Mouse (Mus musculus) liver, embryonic 15.5 days (tissue): ENCODE measurements around the gene Tbc1d1. TPM values are rescaled to one million over a fixed set of nuclear protein-coding genes. Genes with fewer than 3 reads are reported as not detected.

Experiments used
- ATAC-seq: fragments of 200-750 bp; cut with Nextera tagmentation; 2 replicates; pipeline ENCODE4 v1.8.0; 2017; ENCODE audit warnings: moderate number of reproducible peaks, mild to moderate bottlenecking, moderate library complexity; ENCODE audit not compliant: insufficient read depth
- H3K27ac ChIP-seq: fragments of 300-500 bp; sonication (generic); replicated peaks from 2 replicates; pipeline ENCODE4 v1.5.1; 2015; ENCODE audit warnings: mild to moderate bottlenecking, inconsistent platforms
- H3K27me3 ChIP-seq: fragments of 300-500 bp; sonication (generic); 2 replicates; pipeline ENCODE4 v1.6.1; 2015; ENCODE audit warnings: mild to moderate bottlenecking, inconsistent platforms
- H3K36me3 ChIP-seq: fragments of 300-500 bp; sonication (generic); replicated peaks from 2 replicates; pipeline ENCODE4 v1.6.1; 2015; ENCODE audit warnings: moderate library complexity, mild to moderate bottlenecking, inconsistent platforms
- H3K4me1 ChIP-seq: fragments of 300-500 bp; sonication (generic); replicated peaks from 2 replicates; pipeline ENCODE4 v1.6.1; 2015; ENCODE audit warnings: inconsistent platforms
- H3K4me2 ChIP-seq: fragments of 300-500 bp; sonication (generic); 2 replicates; pipeline ENCODE4 v1.6.1; 2015; ENCODE audit warnings: moderate library complexity, mild to moderate bottlenecking, inconsistent platforms
- H3K4me3 ChIP-seq: fragments of 300-500 bp; sonication (generic); replicated peaks from 2 replicates; pipeline ENCODE4 v1.5.1; 2015; ENCODE audit warnings: mild to moderate bottlenecking, inconsistent platforms
- H3K9ac ChIP-seq: fragments of 300-500 bp; sonication (generic); 2 replicates; pipeline ENCODE4 v1.6.1; 2015; ENCODE audit warnings: moderate library complexity, mild to moderate bottlenecking, inconsistent platforms
- H3K9me3 ChIP-seq: fragments of 300-500 bp; sonication (generic); replicated peaks from 2 replicates; pipeline ENCODE4 v1.6.1; 2016; ENCODE audit warnings: inconsistent platforms
- WGBS: fragments of 180-500 bp; shearing (Covaris S2); methylation state at CpG from one replicate; pipeline ENCODE4 v1.1.7; 2015; ENCODE audit warnings: mixed read lengths; ENCODE audit not compliant: insufficient replicate concordance; 5-methylcytosine and 5-hydroxymethylcytosine counted together
- polyA plus RNA-seq: library from polyadenylated mRNA; unstranded; fragments of >200 nt; fragmentation: Nextera tagmentation; extraction: Ambion mirVana; gene quantifications from 2 replicates; pipeline ENCODE4 v1.2.1, GENCODE M21; 2015

Tbc1d1 gene
- polyA plus RNA-seq, 1 experiment from 2014 or later: 5.7 TPM

DNA sequence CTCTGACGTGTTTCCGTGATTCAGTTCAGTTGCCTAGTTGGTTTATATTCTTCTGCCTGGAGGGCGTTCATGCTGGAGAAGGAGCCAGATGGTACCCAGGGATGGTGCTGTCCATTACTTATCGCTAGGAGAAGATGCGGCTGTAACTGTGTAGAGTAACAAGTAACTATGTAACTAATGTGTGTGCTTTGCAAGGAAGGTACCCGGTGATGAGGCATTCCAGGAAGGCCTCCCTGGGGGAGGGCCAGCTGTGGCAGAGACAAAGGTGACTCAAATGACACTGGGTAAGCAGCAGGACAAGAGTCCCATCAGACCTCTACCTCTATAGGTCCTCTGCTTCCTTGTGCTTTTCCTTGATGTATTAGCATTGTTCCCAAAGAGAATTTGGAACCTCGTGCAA, 29.2 kb downstream of the Tbc1d1 start:
- H3K27me3 ChIP-seq: no peaks in the 10 kb centered on the region
- no peak overlapping the region for H3K27ac ChIP-seq
- no peak for ATAC-seq
- WGBS: 66% methylated on average over 7 of the region's 7 CpGs
- no peak overlapping the region for H3K9ac ChIP-seq
- H3K4me1 ChIP-seq: no peaks in the 10 kb centered on the region
- no peaks in the 10 kb centered on the region for H3K36me3 ChIP-seq
- no peak overlapping the region for H3K4me2 ChIP-seq
- H3K4me3 ChIP-seq: no peak overlapping the region
- H3K9me3 ChIP-seq: no peaks in the 10 kb centered on the region

DNA sequence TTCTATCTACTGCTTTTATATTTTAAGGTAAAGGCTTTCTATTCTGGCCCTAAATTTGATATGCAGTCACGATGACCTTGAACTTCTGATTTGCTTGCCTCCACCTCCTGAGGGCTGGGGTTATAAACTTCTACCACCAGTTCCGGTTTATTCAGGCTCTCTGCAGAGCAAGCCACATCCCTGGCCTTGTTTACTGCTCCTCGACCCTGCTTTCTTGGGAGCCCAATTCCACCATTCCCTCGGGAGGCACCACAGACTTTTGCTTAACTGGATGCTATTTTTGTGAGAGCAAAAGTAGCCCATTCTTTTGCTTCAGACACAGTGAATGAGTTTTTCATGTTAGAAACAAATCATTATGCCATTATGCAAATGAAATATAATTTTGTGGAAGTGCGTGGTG, 30.5 kb downstream of the Tbc1d1 start:
- Histone ChIP-seq H3K27me3 (no peaks in the 10 kb centered on the region), H3K27ac (no peak overlapping the region), H3K4me2 (no peak overlapping the region), H3K9me3 (no peaks in the 10 kb centered on the region), H3K9ac (no peak overlapping the region), H3K36me3 (peaks cover 8% of the 10 kb centered on the region; the same call in 1 of the 2 replicates), H3K4me1 (no peaks in the 10 kb centered on the region), H3K4me3 (no peak overlapping the region)
- 62% methylated on average over 5 of the region's 5 CpGs for WGBS
- ATAC-seq: no peak

DNA sequence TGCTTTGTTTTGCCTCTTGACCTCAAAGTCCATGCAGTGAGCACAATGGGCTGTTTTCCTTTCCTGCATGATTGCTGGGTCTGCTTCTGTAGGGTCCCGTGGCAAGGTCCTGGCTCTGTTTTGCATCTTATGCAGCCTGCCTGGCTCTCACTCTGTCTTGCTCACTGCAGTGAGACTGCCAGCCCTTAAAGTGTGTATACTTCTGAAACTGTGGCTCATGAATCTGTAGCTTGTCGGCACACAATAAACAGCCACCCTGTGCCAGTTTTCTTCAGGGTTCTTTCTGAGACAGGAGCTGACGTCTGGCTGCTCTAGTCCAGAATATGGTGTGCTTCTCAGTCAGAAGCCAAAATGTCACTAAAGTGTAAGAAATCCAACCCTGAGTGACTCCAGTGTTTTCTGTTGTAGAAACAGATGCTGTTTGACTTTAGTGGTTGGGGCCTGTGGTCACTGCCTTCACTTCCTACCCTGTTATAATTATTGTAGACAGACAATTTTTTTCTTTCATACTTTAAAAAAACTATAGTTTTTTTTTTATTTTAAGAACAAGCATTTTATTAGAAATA, 32.1 kb downstream of the Tbc1d1 start:
- Histone ChIP-seq H3K4me3 (no peak overlapping the region), H3K9ac (no peak overlapping the region), H3K9me3 (no peaks in the 10 kb centered on the region), H3K36me3 (peaks cover 8% of the 10 kb centered on the region; the same call in 1 of the 2 replicates), H3K27me3 (no peaks in the 10 kb centered on the region), H3K4me2 (no peak overlapping the region), H3K4me1 (no peaks in the 10 kb centered on the region), H3K27ac (no peak overlapping the region)
- no peak for ATAC-seq
- WGBS: 51% methylated on average over 3 of the region's 3 CpGs

DNA sequence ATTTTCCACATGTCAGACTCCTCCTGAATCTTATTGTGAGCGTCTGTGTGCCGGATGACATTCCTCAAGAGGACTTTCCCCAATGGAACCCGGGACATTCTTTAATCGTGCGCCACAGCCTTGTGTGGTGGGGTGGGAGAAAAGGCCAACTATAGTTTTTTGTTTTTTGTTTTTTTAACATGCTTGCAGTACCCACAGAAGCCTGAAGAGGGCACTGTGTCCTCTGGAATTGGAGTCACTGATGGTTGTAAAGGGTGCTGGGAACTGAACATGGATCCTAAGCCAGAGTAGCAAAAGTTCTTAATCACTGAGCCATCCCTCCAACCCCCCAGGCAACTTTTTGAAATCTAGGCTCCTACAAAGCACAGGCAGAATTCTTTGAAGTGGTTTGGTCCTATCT, 34.8 kb downstream of the Tbc1d1 start:
- H3K9ac ChIP-seq: no peak overlapping the region
- 69% methylated on average over 5 of the region's 5 CpGs for WGBS
- H3K9me3 ChIP-seq: no peaks in the 10 kb centered on the region
- H3K4me3 ChIP-seq: no peak overlapping the region
- H3K36me3 ChIP-seq: peaks cover 8% of the 10 kb centered on the region; the same call in 1 of the 2 replicates
- H3K4me1 ChIP-seq: no peaks in the 10 kb centered on the region
- no peak overlapping the region for H3K4me2 ChIP-seq
- H3K27me3 ChIP-seq: no peaks in the 10 kb centered on the region
- no peak overlapping the region for H3K27ac ChIP-seq
- ATAC-seq: no peak

DNA sequence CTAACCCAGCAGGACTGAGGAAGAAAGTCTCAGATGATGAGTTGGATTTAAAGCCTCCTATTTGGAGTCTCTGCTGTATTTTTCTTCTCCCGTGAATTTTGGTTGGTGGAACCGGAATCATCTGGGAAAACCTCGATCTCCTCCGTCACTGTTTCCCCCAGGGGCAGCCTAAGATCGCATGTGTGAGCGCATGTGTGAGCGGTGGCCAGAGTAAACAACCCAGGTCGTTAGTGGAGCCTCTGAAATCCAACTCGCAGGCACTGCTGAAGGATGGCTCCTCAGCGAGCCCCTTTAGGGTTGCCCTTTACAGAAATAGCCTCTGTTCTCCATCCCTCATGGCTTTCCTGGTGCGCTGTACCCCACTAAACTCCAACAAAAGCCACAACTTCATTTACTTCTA, 37.2 kb downstream of the Tbc1d1 start:
- no peak overlapping the region for H3K4me2 ChIP-seq
- no peak overlapping the region for H3K9ac ChIP-seq
- H3K36me3 ChIP-seq: peaks cover 8% of the 10 kb centered on the region; the same call in 1 of the 2 replicates
- H3K9me3 ChIP-seq: no peaks in the 10 kb centered on the region
- H3K4me1 ChIP-seq: no peaks in the 10 kb centered on the region
- ATAC-seq: no peak
- 68% methylated on average over 11 of the region's 11 CpGs for WGBS
- H3K27me3 ChIP-seq: no peaks in the 10 kb centered on the region
- H3K4me3 ChIP-seq: no peak overlapping the region
- no peak overlapping the region for H3K27ac ChIP-seq

DNA sequence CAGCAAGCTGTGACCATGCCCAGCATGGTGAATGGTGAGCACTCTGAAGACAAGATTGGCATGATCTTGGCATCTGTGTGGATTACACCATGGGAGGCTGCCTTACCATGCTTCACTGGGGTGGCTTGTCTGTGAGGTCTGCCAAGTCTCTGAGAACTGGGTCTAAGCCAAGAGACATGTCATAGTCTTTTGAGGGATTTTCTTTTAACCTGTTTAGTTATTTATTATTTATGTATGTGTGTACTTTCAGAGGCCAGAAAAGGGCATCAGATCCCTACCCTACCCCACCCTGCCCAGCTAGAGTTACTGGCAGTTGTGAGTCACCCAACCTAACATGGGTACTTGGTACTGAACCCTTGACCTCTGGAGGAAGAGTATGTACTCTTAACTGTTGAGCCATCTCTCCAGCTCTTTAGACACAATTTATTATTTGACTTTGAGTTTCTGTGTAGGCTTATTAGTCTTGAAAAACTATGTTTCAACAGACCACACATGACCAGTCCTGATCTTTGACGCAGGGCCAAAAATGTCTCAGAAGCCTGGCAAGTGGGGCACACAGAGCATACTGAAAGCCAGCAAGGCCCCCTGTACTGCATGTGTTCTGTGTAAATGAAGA, 40.3 kb downstream of the Tbc1d1 start:
- no peak for ATAC-seq
- Histone ChIP-seq H3K9me3 (no peaks in the 10 kb centered on the region), H3K4me2 (no peak overlapping the region), H3K27me3 (no peaks in the 10 kb centered on the region), H3K27ac (no peak overlapping the region), H3K9ac (no peak overlapping the region), H3K4me3 (no peak overlapping the region), H3K4me1 (no peaks in the 10 kb centered on the region), H3K36me3 (peaks cover under 1% of the 10 kb centered on the region; the same call in 1 of the 2 replicates)
- 79% methylated on average over 1 of the region's 1 CpGs for WGBS

DNA sequence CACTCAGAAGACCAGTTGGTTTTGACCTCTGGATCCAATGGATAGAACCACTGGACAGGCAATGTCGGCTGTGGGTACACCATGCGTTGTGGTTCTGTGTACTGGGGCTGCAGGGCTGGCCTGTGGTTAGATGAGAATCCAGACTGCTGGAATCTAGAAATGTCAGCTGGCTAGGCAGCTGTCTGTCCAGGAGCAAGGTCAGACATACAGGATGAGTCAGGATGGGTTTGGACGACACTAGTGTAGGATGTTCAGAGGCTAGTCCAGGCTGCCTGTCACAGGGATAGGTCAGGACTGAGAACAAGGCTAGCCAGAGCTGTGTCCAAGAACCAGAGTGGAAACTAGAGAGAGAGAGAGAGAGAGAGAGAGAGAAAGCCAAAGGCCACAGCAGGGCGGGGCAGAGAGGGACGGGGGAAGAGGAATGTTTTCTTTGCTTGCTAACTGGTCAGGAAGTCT, 40.8 kb downstream of the Tbc1d1 start:
- Histone ChIP-seq H3K4me2 (no peak overlapping the region), H3K9ac (no peak overlapping the region), H3K4me3 (no peak overlapping the region), H3K9me3 (no peaks in the 10 kb centered on the region), H3K27me3 (no peaks in the 10 kb centered on the region), H3K36me3 (no peaks in the 10 kb centered on the region), H3K27ac (no peak overlapping the region), H3K4me1 (no peaks in the 10 kb centered on the region)
- WGBS: 54% methylated on average over 5 of the region's 5 CpGs
- ATAC-seq: no peak

DNA sequence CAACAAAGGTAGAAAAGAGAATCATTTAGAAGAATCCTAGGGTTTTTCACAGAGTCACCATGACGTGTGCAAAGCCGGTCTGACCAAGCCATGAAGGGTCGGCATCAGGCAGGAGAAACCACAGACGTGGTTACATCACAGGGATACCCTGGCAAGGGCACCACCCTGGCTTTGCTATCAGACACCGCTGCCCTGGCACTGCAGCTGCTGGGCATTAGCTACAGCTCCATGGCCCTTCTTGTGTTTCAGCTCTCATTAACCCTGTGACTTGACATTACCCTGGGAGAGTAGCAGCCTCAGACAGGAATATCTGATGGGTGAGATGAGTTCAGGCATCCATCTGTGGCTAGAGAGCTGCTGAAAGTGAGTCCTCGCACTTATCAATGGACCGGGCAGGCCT, 42.5 kb downstream of the Tbc1d1 start:
- no peak overlapping the region for H3K4me2 ChIP-seq
- no peak overlapping the region for H3K9ac ChIP-seq
- 75% methylated on average over 7 of the region's 7 CpGs for WGBS
- no peaks in the 10 kb centered on the region for H3K4me1 ChIP-seq
- no peaks in the 10 kb centered on the region for H3K27me3 ChIP-seq
- no peak overlapping the region for H3K4me3 ChIP-seq
- ATAC-seq: no peak
- H3K36me3 ChIP-seq: no peaks in the 10 kb centered on the region
- no peaks in the 10 kb centered on the region for H3K9me3 ChIP-seq
- H3K27ac ChIP-seq: no peak overlapping the region

DNA sequence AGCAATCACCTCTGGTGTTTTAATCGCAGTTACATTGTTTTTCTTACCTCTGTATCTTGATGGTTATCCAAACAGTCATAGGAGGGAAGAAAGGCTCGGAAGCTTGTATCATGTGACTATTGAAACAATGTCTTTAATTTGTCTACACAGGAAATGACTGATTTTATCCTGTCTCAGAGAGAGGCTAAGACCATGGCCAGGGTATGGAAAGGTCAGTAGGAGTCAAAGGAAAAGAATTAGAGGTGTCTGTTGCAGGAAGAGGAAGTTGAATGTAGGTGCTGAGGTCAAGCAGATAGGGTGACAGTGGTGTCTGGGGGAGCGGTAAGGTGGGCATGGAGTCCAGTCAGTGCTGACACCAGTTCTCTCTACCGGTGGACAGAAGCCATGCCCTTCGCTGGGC, 45.0 kb downstream of the Tbc1d1 start:
- 39% methylated on average over 5 of the region's 5 CpGs for WGBS
- Histone ChIP-seq H3K4me1 (0 out of 2 replicates have a peak, but pooled peaks cover 3% of the 10 kb centered on the region), H3K27me3 (no peaks in the 10 kb centered on the region), H3K36me3 (no peaks in the 10 kb centered on the region), H3K27ac (no peak overlapping the region), H3K9me3 (no peaks in the 10 kb centered on the region), H3K9ac (no peak overlapping the region), H3K4me3 (no peak overlapping the region), H3K4me2 (no peak overlapping the region)
- no peak for ATAC-seq

DNA sequence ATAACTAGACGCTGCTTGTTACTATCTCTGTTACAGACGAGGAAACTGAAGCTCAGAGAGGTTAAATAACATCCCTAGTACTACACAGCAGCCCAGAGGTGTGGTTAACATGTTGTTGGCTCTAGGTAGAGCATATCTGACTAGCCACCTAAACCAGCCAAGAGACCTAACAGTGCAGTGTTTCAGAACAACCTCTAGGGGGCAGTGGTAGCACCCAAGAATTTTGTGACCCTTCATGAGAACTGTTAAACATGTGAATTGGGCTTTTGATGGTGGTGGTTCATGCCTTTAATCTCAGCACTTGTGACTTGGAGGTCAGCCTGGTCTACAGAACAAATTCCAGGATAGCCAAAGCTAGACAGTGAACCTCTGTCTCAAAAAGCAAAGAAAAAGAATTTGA, 46.2 kb downstream of the Tbc1d1 start:
- no peak for ATAC-seq
- Histone ChIP-seq H3K9me3 (no peaks in the 10 kb centered on the region), H3K4me1 (0 out of 2 replicates have a peak, but pooled peaks cover 3% of the 10 kb centered on the region), H3K4me2 (no peak overlapping the region), H3K27me3 (no peaks in the 10 kb centered on the region), H3K27ac (no peak overlapping the region), H3K4me3 (no peak overlapping the region), H3K36me3 (no peaks in the 10 kb centered on the region), H3K9ac (no peak overlapping the region)
- 21% methylated on average over 2 of the region's 2 CpGs for WGBS

DNA sequence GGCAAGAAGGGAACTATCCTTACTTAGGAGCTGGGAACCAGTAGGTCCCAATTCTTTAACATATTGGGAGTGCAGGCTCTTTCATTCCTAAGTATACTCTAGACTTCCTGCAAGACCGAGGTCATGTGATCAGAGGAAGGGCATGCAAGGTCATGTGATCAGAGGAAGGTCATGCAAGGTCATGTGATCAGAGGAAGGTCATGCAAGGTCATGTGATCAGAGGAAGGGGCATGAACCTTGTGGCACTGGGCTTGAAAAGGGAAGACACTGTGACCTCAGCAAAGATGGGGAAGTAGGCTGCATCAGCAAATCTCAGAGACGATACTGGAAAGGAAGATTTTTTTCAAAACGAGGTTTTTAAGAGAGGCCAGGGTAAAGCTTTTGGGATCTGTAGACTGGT, 49.5 kb downstream of the Tbc1d1 start:
- Histone ChIP-seq H3K4me3 (no peak overlapping the region), H3K4me1 (0 out of 2 replicates have a peak, but pooled peaks cover 3% of the 10 kb centered on the region), H3K27ac (no peak overlapping the region), H3K9me3 (no peaks in the 10 kb centered on the region), H3K27me3 (no peaks in the 10 kb centered on the region), H3K9ac (no peak overlapping the region), H3K36me3 (no peaks in the 10 kb centered on the region), H3K4me2 (no peak overlapping the region)
- ATAC-seq: no peak
- 28% methylated on average over 3 of the region's 3 CpGs for WGBS

DNA sequence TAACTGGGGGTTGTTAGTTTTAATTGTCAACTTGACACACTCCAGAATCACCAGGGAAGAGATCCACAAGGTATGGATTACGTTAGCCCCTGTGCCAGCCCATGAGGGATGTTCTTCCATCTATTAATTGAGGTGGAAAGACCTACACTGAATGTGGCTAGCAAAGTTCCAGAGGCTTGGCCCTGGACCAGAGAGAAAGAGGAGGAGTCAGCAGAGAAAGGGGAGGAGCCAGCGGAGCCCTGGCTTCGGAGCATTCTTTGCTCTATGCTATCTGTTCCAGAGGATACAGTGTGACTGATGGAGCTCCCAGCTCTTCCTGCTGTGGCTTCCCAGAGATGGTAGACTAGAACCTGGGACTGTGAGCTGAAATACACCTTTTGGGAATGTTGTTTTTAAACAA, 50.3 kb downstream of the Tbc1d1 start:
- ATAC-seq: no peak
- H3K27ac ChIP-seq: no peak overlapping the region
- H3K9ac ChIP-seq: no peak overlapping the region
- no peak overlapping the region for H3K4me3 ChIP-seq
- no peaks in the 10 kb centered on the region for H3K36me3 ChIP-seq
- no peaks in the 10 kb centered on the region for H3K9me3 ChIP-seq
- H3K4me1 ChIP-seq: 0 out of 2 replicates have a peak, but pooled peaks cover 3% of the 10 kb centered on the region
- H3K4me2 ChIP-seq: no peak overlapping the region
- WGBS: 57% methylated on average over 3 of the region's 3 CpGs
- H3K27me3 ChIP-seq: no peaks in the 10 kb centered on the region
